Mouse (Mus musculus): ENCODE measurements around the gene A2ml1.

A2ml1 gene

DNA sequence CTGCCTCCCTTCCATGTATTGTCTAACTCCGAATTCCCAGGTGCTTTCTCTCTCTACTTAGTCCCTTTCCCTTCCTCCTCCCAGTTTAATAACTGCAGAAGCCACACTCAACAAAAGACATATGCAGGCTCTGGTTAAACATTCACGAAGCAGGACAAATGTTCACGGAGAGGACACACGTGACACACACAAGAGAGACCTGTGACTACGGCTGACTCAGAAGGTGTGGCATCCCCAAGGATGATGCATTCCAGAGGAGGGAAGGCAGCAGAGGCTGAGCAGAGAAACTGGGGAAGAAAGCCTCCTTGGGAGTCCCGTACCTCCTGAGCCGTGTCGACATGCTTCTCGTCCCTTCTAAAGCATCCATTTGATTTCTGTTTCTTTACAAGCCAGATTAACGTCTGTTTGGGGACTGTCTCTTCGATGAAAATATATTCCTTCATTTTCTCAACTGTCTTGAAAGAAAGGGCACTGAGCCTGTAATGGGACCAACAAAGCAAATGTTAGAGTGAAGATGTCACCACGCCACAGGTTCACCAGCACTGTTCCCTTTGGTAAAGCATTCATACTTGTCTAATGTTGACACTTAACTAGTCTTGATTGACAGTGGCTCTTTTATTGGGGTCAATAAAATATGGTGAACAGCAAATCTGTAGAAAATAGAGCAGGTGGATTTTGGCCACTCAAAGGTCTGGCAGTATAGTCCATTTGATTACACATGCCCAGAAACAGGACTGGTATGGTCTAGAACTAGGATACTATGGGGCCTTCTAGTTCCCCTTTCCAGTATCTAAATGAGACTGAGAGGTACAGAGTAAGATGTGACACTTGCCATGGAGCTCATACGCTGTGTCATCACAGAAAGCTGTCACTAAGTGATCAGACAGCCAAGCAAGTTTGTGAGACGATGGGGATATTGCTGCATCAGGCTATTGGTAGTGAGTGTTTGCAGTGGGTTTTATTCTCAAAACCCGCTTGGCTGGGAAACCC lies 31.6 kb downstream of the A2ml1 start:
- DNase-seq (ENCODE audit: low spot score), result no peak

DNA sequence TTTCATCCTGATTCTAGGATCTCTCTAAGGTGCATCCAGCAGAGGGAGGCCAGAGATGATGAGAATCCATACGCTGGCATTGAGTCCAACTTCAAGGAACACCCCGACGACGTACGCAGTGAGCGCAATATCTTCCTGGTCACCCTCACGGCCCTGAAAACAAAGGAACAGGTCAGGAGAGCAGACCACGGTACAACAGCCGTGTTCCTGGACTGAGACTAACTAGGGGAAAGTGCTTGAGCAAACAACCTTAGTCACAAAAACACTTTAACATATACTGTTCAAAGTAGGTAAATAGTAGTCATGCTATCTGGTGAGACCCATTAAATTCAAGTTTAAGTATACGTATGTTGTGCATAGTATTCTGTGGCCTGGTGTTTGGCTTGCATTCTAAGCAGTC lies 32.9 kb downstream of the A2ml1 start:
- no peak for DNase-seq (ENCODE audit: low spot score)

DNA sequence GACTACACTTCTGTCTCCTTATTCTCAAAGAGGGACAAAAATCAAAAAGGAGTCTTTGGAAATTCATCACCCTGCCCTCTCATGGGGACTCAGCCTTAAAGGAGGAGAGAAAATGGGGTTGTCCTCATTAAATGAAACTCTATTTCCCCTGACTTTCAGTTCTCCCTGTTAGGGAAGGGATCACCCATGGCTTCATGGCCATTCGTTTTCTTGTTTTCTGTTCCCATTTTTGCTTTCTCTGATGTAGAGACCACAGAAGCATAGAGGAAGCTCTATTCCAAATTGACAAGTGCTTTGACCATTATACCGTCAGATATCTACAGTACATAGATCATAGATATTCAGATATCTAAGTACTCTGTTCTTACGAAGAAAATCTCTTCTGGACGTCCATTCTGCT lies 36.0 kb downstream of the A2ml1 start:
- DNase-seq (ENCODE audit: low spot score), result no peak

DNA sequence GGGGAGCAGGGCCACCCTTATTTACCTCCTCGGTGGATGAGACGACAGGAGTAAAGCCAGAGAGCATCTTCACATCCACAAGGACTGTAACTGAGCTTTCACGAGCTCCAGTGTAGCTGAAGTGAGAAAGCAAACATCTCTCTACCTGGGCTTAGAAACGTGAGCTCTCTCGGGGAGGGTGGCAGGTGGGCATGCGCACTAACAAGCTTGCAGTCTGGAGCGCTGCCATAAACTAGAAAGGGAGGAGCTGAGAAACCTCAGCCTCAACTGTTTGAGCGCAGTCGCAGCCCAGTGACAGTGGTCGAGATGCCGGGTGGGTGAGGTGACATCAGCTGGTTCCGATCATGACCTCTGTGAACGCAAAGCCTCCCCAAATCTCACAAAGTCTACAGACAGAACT lies 38.2 kb downstream of the A2ml1 start:
- DNase-seq (ENCODE audit: low spot score), result no peak

DNA sequence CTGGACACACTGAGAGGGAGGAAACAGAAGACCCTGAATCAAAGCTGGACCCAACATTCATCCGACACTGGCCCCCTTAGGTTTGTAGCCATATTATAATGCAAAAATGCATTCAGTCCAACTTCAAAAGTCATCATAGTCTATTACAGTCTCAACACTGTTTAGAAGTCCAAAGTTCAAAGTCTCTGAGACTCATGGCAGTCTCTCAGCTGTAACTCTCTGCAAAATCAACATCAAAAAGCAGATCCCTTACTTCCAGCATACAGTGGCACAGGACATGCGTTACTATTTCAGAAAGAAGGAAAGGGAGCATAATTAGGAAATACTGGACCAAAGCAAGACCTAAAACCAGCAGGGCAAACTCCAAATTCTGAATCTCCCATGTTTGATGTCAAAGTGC lies 46.2 kb downstream of the A2ml1 start:
- no peak for DNase-seq (ENCODE audit: low spot score)

DNA sequence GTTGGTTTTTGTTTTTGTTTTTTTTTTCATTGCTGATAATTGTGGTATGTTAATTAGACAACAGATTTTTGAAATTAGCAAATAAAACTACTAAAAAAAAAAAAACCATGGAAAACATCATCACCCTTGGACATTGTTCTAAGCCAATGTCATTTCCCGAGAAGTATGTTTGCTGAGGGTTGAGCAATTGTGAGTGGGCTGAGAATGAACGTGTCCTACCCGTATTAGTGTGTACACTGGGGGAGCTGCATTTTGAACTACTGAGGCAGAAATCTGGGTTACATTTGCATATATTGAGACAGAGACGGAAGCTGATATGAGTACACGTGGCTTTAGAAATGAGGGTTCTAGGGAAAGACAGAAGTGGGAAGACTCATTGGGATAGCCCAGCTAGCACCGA lies 48.1 kb downstream of the A2ml1 start:
- DNase-seq (ENCODE audit: low spot score), result no peak

DNA sequence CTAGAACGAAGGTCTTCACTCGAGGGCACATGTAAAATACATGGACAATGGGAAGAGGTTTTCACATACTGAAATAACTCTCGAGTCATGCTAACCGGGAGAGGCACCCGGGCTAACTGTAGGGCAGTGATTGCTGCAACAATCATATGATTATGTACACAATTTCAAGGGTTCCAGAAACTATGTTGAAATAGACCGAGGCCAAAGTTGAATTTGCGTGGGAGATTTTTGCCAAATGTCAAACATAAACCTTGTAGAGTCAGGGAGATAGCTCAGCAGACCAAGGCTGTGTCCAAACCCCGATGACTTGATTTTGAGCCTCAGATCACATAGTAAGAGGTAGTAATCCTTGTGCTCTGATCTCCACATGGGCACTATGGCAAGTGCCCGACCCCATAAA lies 48.7 kb downstream of the A2ml1 start:
- no peak for DNase-seq (ENCODE audit: low spot score)

DNA sequence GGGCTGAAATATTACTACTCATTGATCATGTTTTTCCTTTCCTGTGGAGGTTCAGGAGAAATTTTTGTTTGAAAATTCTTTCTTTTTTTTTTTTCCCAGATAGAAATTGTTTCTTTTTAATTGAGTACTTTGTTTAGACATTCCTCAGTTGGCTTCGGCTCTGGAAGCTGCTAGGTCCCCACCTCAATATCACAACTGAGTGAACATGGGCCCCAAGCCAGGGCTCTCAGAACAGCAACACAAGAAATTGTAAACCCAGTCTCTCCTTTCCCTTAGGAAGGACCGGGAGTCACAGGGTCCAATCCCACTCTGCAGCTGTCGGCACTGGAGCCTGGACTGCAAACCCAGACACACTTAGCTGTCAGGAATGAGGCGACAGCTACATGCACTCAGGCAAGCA lies 52.9 kb downstream of the A2ml1 start:
- no peak for DNase-seq (ENCODE audit: low spot score)

DNA sequence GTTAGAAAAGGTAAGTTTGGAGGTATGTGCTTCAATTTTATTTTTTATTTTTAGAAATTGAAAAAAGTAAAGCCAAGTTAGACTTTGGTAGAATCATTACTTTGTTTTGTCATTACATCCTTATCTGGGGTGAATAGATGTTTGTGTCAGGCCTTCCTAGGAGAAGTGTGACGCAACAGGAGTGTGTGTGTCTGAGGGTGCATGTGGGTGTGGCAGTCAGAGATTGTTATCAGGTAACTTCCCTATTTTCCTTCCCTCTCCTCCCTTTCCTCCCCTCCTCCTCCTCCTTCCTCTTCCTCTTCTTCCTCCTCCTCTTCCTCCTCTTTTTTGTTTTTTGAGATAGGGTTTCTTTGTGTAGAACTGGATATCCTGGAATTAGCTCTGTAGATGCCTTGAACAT lies 54.3 kb downstream of the A2ml1 start:
- no peak for DNase-seq (ENCODE audit: low spot score)

DNA sequence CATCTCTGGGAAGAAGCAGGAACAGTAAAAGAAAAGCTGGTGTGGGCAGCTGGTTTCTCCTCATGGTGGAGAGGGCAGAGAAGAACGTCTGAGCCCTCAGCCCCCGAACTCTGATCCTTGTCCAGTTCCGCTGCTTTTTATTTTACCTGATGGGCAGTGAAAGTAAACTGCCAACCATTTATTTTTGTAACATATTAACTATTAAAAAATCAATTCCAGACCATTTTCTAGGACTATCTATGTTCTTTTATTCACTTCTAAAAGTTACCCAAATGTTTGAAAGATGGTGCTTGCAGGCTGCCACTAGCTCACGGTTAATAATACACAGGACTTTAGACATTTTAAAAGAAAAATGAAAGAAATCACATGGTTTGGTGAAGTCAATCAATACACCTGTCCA lies 54.8 kb downstream of the A2ml1 start, which contains the start of gene Pzp:
Pzp (minus strand) TSS at position 120 of the 400 bp plus-strand sequence.
- DNase-seq (ENCODE audit: low spot score), result no peak

DNA sequence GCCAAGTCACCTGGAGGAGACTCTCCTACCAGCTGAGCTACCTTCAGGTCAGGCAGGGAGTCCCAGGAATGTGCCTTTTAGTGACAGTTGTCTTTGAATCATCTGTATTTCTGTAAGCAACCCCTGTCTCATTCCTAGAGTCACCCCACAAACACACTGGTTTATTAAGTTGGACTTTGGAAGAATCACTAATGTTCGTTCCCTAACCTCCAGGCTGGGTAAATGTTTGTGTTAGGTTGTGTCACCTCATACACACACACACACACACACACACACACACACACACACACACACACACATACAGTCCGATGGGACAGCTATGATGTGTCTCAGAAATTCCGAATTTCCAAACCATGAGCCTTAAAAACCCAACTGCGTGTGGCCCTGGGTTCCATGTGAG lies 55.6 kb downstream of the A2ml1 start:
- DNase-seq (ENCODE audit: low spot score), result no peak

DNA sequence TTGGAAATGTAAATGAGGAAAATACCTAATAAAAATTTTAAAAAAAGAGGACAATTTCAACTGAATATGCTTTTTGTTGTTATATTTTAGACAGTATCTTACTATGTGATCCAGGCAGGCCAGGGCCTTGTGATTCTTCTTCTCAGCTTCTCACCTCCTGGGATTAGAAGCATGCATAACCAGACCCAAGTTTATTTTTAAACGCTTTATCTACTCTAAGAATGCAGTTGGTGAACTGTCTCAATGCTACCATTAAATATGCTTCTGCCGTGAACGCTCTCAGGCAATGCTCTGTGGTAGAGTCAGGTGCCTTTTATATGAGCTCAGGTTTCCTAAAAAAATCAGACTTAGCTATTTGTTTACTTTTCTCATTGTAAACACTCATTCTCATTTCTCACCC lies 58.0 kb downstream of the A2ml1 start:
- no peak for DNase-seq (ENCODE audit: low spot score)

DNA sequence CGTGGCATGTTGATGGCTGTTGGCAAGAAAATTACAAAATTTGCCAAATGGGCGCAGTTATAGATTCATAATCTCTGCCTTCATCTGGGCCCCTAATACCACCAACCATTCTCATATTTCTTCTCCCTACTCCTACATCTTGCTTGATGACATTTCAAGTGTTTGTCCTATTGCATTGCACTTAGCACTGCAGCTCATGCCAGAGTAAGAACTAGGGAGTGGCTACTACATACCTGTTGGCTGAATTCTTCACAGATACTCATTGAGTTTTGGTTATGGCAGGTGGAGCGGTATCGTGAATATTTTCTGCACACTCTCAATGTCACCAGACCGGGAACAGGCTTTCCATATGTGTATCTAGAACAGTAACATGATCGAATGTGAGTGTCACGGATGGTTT lies 62.2 kb downstream of the A2ml1 start:
- DNase-seq (ENCODE audit: low spot score), result no peak

DNA sequence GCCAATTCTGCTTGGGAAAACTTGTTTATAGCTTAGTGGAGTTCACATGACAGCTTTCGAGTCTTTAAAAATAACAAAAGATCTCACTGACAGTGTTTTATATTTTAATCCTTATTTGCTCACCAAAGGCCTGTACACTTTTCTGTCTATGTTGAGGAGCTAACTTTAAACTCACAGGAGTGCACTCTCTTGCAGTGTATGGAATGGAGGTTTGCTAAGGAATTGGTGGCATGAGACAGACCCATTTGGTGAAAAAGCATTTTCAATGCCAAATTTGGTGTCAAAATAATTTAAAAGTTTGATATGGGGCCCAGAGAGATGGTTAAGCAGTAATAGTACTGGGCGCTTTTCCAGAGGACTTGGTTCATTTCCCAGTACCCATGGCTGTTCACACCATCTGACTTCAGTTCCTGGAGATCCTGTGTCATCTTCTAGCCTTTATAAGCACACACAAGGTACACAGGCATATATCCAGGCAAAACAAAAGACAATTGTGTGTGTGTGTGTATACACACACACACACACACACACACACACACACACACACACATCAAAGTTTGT lies 75.7 kb downstream of the A2ml1 start:
- no peak for DNase-seq (ENCODE audit: low spot score)

DNA sequence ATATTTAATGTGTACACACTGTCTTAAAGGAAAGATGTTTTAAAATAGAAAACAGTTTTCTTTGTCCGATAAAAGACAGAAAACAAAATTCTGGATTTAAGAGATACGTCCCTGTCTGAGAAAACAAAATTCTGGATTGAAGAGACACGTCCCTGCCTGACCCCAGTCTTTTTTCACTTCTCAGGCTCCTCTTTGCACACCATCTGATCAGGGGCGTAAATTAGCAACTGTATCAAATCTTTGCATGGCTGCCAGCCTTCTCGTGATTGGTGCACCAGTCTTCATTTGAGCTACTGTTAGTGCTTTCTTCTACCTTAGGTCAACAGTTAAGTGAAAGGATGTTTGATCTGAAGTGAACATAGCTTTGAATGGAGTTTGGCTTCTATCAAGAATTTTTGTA lies 76.7 kb downstream of the A2ml1 start:
- DNase-seq (ENCODE audit: low spot score), result no peak

DNA sequence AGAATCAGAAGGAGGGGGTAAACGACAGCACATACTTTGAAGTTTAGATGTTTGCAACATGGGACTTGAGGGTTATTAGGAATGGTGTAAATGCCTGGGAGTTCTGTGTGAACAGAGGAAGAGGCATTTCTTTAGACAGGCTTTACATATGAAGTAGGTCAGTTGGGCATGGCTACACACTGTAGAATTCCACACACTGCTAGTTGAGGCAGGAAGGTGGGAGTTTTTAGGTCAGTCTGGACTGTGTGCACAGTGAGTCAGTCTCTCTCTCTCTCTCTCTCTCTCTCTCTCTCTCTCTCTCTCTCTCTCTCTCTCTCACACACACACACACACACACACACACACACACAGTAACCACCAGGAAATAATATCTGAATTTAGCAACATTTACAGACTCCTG lies 86.1 kb downstream of the A2ml1 start:
- no peak for DNase-seq (ENCODE audit: low spot score)

DNA sequence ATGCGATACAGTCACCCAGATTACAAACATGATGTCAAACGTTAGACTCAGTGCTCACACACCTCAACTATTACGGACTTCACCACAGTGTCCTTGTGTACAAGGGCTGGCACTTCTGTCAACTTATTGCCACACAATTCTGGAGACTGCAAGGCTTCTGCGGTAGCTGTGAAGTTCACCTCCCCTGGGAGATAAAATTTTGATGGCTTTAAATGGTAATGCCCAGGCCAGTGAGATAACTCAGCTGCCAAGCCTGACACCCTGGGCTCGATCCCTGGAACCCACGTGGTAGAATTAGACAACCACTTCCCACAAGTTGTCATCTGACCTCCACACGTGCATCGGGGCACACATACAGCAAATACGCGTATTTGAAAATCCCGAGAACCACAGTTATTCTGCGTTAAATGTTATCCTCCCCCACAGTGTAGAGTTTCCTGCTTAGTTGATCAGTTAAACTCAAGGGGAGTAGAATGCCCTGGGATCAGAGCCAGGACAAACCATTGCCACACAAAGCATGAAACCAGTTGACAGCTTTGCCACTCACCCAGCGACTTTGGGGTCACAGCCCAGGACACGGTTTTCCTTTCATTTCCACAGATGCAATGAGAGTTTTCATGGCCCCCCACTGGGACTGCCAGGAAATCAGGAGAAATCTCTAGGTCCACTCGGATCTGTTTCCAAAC lies 86.6 kb downstream of the A2ml1 start:
- DNase-seq (ENCODE audit: low spot score), result no peak

DNA sequence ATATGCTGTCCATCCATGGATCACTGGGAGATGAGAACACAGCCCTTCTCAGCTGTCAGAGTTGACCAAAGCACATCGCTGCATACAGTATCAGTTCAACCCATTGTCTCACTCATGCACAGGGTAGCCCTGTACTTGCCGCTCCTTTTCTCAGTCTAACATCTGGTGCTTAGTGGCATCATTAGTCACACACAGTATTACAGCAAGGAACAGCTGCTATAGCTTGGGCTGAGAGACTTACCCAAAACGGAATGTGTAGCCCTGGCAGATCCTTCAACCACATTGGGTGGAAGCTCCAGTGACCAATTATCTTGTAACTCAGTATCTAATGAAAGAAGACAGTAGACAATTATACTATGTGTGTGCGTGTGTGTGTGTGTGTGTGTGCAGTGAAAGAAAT lies 89.5 kb downstream of the A2ml1 start:
- DNase-seq (ENCODE audit: low spot score), result no peak

DNA sequence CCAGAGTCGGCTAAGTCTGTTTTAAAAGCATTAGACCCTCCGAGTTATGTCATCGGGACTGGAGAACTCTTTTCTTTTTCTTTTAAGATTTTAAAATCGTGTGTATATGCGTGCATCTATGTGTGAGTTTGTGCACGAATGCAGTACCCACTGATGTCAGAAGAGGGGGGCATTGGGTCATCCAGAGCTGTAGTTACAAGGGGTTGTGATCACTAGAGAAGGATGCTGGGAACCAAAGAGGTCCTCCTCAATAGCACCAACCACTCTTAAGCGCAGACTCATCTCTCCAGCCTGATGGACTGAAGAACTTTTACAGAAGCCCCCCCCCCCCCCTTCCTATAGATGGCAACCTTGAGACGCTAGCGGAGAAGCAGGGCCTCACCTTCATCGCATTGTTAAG lies 91.3 kb downstream of the A2ml1 start:
- DNase-seq (ENCODE audit: low spot score), result no peak

Measured in ovary, adult 18-20 months (tissue).